Mouse (Mus musculus) embryonic fibroblast, embryonic 13.5 days (primary cell): ENCODE measurements around the gene Poldip3.

Experiments
- CTCF ChIP-seq: IDR thresholded peaks from 2 replicates; pipeline ENCODE4 v1.5.1; 2011; ENCODE audit warnings: mild to moderate bottlenecking, control low read depth, low read length, moderate library complexity, borderline replicate concordance; ENCODE audit not compliant: insufficient read depth
- POLR2A ChIP-seq: IDR thresholded peaks from 2 replicates; pipeline ENCODE4 v1.6.1; 2011; ENCODE audit warnings: low read depth, mild to moderate bottlenecking, control low read depth, low read length, moderate library complexity

DNA sequence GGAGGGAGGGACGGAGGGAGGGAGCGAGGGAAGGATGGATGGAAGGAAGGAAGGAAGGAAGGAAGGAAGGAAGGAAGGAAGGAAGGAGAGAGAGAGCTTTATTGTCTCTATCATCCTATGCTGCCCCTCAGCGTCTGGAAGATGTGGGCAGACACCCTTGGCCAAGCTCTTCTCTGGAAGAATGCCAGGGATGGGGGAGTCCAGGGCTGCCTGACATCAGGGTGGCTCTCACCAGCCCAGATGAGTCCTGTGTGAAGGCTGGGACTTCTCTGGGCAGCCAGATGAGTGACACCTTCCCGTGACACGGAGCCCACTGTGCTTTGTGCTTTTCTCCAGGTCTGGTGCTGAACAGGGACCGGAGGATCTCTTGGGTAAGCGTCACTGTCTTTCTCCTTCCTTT, 37.3 kb downstream of the Poldip3 start:
- TF ChIP-seq CTCF = no peak
- TF ChIP-seq POLR2A = no peak
